Mouse (Mus musculus) spleen, postnatal 4 days (tissue): Measurements from ENCODE around the gene Aqp3.
A peak's percentile ranks its signal among the peaks of the same experiment; 100 is the strongest.

ENCODE experiments used
- DNase-seq, 2 experiments: peaks; one replicate each; pipeline ENCODE4 v3.0.0; 2022; ENCODE audit warnings: low spot score in 2 of 2

Gene Aqp3

GRCm38 (mm10) chr4:41097871-41098576, at the start of gene Aqp3:
Gene Aqp3, minus strand, starts transcription at chr4:41098183.
- peak; percentile 62 to 84 for DNase-seq

DNA sequence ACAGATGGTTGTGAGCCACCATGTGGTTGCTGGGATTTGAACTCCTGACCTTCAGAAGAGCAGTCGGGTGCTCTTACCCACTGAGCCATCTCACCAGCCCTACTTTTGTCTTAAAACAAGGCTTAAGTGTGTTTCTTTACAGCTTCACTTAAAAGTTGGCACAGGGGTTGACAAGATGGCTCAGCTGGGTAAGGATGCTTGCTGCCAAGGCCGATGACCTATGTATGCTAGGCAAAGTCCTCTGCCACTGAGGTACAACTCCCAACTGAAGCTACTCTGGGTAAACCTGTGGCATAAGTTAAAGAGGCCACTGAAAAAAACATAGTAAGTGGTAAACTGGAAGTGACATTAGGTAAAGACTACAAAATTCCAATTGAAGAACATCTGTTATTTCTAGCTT, 44.6 kb upstream of the Aqp3 start:
- no peak for DNase-seq

- no peak for DNase-seq
These were observed 42.3 kb upstream of the Aqp3 start for GRCm38 (mm10) chr4:41140174-41140875.

DNA sequence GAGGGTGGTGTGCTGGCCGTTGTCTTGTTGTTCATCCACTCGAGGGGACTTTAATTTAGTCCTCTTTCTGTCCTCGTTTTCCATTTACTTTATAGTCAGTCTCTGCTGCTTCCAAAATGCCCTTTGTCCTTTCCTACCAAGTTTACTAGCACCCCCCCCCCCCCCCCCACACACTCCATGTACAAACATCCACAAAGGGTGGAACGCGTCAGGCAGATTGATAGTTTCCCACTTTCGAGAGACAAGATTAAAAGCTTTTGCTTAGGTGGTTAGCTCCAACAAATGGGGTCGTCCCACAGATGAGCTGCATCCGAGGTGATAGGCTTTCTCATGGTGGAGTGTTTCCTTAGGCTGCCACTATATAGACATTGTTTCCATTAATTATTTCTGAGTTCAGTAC, 38.8 kb upstream of the Aqp3 start:
- no peak for DNase-seq

DNA sequence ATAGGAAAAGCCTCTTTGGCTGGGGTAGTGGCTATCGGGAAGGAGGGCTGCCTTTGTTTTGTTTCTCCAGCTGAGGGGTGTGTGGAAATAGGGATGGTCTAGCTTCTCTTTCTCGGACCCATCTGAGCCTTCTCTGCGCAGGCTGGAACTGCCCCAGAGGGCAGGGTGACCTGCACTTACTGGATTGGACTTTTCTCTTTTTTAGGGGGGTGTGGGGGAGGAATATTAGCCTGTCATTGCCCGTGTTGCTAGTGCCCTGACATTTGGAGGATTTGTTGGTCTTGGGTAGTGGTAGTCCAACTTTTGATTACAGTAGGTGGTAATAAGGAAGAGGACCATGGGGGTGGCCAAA, 38.4 kb upstream of the Aqp3 start:
- peak; percentile 45 to 72 for DNase-seq

DNA sequence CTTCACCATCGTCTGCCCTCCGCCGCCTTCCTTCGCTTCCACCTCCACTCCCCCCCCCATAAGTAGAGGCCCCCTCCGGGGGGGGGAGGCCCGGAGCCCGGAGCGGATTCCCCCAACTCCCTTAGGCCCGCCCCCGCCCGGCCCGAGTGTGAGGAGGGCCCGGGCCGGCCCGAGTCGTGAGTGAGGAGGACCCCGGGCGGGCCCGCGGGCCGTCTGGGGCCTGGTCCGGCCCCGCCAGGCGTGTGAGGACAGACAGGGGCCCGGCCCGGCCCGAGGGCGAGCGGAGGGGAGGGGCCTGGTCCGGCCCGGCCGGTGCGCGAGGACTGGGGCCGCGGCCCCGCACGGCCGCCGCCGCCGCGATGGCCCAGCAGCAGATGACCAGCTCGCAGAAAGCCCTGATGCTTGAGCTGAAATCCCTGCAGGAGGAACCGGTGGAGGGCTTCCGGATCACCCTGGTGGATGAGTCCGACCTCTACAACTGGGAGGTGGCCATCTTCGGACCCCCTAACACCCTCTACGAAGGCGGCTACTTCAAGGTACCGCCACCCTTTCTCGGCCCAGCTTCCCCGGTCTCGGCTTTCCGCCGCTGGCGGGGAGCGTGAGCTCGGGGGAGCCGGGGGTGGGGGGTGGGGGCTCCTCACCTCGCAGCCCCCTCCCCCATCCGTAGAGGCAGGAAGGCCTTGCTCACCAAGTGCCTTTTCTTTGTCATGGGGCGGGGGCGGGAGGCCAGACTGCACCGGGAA, 37.9 kb upstream of the Aqp3 start, which contains the start of gene Ube2r2:
Gene Ube2r2, plus strand, starts transcription at position 33 of the 743 bp plus-strand sequence.
- DNase-seq: peak; percentile 58 to 85

- peak; percentile 75 to 90 for DNase-seq
These were observed 37.1 kb upstream of the Aqp3 start for GRCm38 (mm10) chr4:41134935-41135710.

- no peak for DNase-seq
These were observed 35.7 kb upstream of the Aqp3 start for GRCm38 (mm10) chr4:41133529-41134291.

GRCm38 (mm10) chr4:41132471-41132870, 34.5 kb upstream of the Aqp3 start:
- peak; percentile 63 to 75 for DNase-seq

- peak in 1 of 2 experiments; percentile 50 for DNase-seq
These were observed 31.9 kb upstream of the Aqp3 start for GRCm38 (mm10) chr4:41129836-41130235.

DNA sequence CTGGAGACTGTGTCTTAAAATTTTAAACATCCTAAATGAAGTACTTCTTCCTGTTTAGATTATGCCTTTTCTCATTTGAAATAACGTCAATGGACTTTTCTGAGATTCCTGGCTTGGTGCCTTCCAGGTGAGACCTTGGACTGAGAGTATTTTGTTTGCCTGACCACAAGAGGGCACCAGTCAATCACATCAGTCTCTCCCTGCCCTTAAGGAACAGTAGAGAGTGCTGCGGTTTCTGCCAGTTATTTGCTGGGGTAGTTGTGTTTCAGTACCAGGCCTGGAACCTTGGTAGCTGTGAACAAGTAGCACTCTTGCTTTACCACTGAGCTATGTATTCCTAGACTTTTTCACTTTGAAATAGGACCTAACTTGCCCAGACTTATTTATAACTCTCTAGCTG, 31.4 kb upstream of the Aqp3 start:
- peak; percentile 77 to 87 for DNase-seq

DNA sequence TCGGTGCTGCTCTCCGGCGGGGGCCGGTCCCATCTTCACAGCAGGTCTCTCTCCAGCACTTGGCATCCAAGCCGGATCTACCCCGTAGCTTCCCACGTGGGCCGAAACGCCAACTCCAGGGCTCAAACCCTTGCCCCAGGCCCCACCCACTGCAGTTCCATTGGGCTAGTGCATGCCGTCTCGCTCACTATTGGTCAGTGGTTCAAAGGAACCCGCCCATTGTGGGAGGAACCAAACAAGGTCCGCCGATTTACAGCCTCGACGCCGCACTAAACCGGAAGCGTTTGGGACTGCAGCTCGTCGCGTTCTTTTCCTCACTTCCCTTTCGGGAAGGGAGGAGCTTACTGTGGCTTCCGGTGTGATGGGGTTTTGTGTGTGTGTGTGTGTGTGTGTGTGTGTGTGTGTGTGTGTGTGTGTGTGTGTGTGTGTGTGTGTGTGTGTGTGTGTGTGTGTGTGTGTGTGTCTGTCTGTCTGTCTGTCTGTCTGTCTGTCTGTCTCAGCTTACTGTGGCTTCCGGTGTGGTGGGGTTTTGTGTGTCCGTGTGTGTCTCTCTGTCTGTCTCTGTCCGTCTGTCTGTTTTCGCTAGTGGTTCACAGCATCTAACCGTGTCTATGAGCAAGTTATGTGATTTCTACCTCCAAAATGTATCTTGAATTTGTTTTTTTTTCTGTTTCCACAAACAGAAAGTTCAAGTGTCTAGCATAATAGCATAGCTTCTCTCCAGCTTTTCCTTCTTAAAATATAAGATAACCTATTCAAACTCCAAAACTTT, 26.4 kb upstream of the Aqp3 start, which contains the start of gene Nol6:
Gene Nol6, minus strand, starts transcription at position 276 of the 772 bp plus-strand sequence.
- peak; percentile 95 to 97 for DNase-seq

- DNase-seq: peak; percentile 72 to 92
These were observed 20.8 kb upstream of the Aqp3 start for GRCm38 (mm10) chr4:41118706-41119292.

DNA sequence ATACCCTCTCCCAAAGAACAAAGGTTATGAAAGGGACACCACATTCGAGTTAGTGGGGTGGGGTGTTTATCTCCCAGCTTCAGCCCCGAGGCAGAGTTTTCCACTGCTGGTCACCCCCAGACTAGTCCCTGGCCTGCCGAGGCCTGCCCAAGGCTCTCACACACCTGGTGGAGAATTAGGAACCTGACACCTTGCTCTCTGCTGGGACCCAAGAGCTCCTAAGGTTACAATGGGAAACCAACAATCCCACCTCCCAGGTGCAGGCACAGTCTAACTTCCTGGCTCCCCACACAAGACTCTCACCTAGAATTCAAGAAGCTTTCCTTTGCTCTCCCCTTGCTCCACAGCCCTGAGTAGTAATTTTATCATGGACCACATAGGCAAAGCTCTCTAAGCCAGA, 18.8 kb upstream of the Aqp3 start:
- no peak for DNase-seq

DNA sequence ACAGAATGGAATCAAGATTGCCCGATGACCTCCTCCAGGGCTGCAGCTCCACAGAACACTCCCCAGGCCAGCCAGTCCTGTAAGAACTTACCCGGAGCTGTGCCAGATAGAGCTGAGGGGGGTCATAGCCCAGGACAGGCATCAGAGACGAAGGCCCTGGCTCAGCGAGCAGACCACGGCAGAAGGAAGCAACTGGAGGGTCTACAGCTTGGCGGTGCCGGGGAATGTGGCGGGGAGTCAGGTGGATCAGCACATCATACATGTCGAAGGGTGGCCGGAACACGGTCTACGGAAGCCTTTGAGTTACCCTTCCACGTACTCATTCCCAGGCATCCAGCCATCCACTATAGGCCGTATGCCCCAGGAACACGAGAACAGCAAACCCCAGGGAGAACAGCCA, 17.8 kb upstream of the Aqp3 start:
- peak in 1 of 2 experiments; percentile 62 for DNase-seq

DNA sequence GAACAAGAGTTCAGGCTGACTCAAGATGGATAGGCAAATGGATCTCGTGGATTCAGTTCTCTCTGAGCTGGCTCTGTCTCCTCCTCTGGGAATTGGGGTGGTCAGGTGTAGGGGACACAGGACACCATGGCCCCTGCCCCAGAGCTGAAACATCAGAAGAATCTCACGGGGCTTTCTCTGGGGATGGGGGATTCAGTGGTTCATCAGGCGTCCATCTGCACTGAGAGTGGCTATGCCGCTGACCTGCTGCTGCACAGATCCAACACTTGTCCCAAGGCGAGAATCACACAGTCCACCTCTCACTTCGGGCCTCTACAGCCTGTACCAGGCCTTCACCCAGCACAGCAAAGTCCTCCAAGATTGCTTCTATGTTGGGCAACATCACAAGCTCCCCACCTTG, 17.1 kb upstream of the Aqp3 start:
- peak; percentile 8 to 54 for DNase-seq

- DNase-seq: peak; percentile 8 to 47
These were observed 16.5 kb upstream of the Aqp3 start for GRCm38 (mm10) chr4:41114358-41115070.

DNA sequence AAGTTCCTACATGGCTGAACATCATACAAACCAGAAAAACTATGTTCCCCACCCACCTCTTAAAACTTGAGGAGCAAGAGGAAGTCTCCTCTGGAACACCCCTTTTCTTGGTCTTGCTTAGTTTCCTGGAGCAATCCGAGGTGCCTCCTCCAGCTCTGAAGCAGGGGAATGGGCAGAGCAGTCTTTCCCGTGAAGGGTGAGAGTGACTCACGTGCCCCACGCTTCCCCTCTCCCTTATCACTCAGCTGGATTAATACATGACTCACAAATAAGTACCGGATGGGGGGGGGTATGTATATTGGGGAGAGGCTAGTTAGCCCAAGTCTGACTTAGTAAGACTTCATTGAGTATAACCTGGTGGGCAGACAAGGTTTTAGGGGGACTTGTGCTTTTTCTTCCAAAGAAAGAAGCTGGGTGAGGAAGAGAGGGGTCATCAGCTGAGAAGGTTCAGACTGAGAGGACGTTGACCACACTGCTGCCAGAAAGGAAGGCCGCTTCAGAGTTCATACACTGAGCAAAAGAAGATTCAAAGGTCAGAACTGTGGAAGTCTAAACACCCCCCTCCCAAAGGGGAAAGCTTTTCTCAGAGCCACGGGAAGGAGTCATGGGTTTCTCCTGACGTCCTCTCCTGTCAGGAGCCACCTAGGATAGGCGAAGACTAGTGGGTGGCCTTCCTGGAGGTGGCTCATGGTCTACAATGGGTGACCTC, 10.9 kb upstream of the Aqp3 start:
- no peak for DNase-seq
